Mouse (Mus musculus) gastrocnemius, adult 2 months (tissue): ENCODE results near the gene Astn2. TPM values are rescaled to one million over a fixed set of nuclear protein-coding genes. Genes with fewer than 3 reads are reported as not detected.

ENCODE experiments used
- DNase-seq: peaks from one replicate; pipeline ENCODE4 v3.0.0; 2022
- H3K27ac ChIP-seq: fragments of 200-600 bp; 2 replicates; pipeline ENCODE4 v1.8.1; 2022; ENCODE audit warnings: mild to moderate bottlenecking
- H3K4me3 ChIP-seq: fragments of 200-600 bp; 2 replicates; pipeline ENCODE4 v1.8.1; 2022; ENCODE audit warnings: mild to moderate bottlenecking, moderate library complexity
- CTCF ChIP-seq: fragments of 200-600 bp; IDR thresholded peaks from 2 replicates; pipeline ENCODE4 v1.8.1; 2022; ENCODE audit warnings: antibody characterized with exemption, mild to moderate bottlenecking, moderate library complexity
- intact Hi-C: fragments of 180-260 bp; cut with DNase I; formaldehyde crosslinking; loops from one replicate; pipeline ENCODE4 v1.15.1; 2025
- total RNA-seq, 2 experiments: library from RNA; stranded (reverse); gene quantifications; 2 replicates each; pipeline ENCODE4 v1.2.3; 2021

Gene Astn2
- total RNA-seq, 2 experiments from 2014 or later, result 0.61 to 1.0 TPM

- TF ChIP-seq CTCF, result no peak
- intact Hi-C loops, result no loop called here
- peak within 1 kb of the TSS; percentile 90 for H3K4me3 ChIP-seq
- DNase-seq, result peak; percentile 99
- H3K27ac ChIP-seq, result peak within 1 kb of the TSS; percentile 93
Measured at GRCm38 (mm10) chr4:65604504-65605150, 799.8 kb downstream of the Astn2 start, which contains the start of gene Trim32. Trim32 (plus strand) TSS chr4:65604986.

- H3K27ac ChIP-seq, result no peak overlapping the region
- H3K4me3 ChIP-seq, result no peak overlapping the region
- no peak for DNase-seq
- intact Hi-C loops, result loop anchor here (5.0 kb wide), 1 partner anchor 762 kb away; no protein-coding TSS in a partner anchor
- TF ChIP-seq CTCF, result no peak
Measured at GRCm38 (mm10) chr4:65594601-65595369, 809.6 kb downstream of the Astn2 start.

- TF ChIP-seq CTCF, result peak; percentile 71
- Histone ChIP-seq H3K27ac (no peak overlapping the region), H3K4me3 (no peak overlapping the region)
- DNase-seq, result no peak
- intact Hi-C loops, result loop anchor here (5.0 kb wide), 3 partner anchors 462 to 1067 kb away; no protein-coding TSS in a partner anchor
Measured at GRCm38 (mm10) chr4:65589780-65590179, 814.6 kb downstream of the Astn2 start.

GRCm38 (mm10) chr4:65586947-65587346 lies 817.5 kb downstream of the Astn2 start:
- DNase-seq, result no peak
- Histone ChIP-seq H3K4me3 (no peak overlapping the region), H3K27ac (0 out of 2 replicates have a peak overlapping the region, but pooled peaks have one; percentile 24)
- intact Hi-C loops, result loop anchor here (5.0 kb wide), 2 partner anchors 460 to 1065 kb away; no protein-coding TSS in a partner anchor
- no peak for TF ChIP-seq CTCF

- H3K27ac ChIP-seq, result no peak overlapping the region
- no peak for DNase-seq
- peak; percentile 17; the same call in 1 of the 2 replicates for TF ChIP-seq CTCF
- intact Hi-C loops, result no loop called here
- no peak overlapping the region for H3K4me3 ChIP-seq
Measured at GRCm38 (mm10) chr4:65580254-65580653, 824.2 kb downstream of the Astn2 start.

GRCm38 (mm10) chr4:65565493-65565892 lies 838.9 kb downstream of the Astn2 start:
- no peak for DNase-seq
- no peak overlapping the region for H3K4me3 ChIP-seq
- intact Hi-C loops, result no loop called here
- TF ChIP-seq CTCF, result no peak
- H3K27ac ChIP-seq, result no peak overlapping the region

GRCm38 (mm10) chr4:65548561-65548960 lies 855.9 kb downstream of the Astn2 start:
- intact Hi-C loops, result no loop called here
- DNase-seq, result peak; percentile 63
- Histone ChIP-seq H3K4me3 (no peak overlapping the region), H3K27ac (no peak overlapping the region)
- no peak for TF ChIP-seq CTCF

- H3K4me3 ChIP-seq, result no peak overlapping the region
- intact Hi-C loops, result no loop called here
- TF ChIP-seq CTCF, result no peak
- no peak for DNase-seq
- H3K27ac ChIP-seq, result no peak overlapping the region
Measured at GRCm38 (mm10) chr4:65545582-65545981, 858.8 kb downstream of the Astn2 start.

- no peak for DNase-seq
- H3K4me3 ChIP-seq, result no peak overlapping the region
- H3K27ac ChIP-seq, result no peak overlapping the region
- TF ChIP-seq CTCF, result no peak
- intact Hi-C loops, result no loop called here
Measured at GRCm38 (mm10) chr4:65532071-65532736, 872.2 kb downstream of the Astn2 start.

- no peak for DNase-seq
- H3K27ac ChIP-seq, result no peak overlapping the region
Measured at GRCm38 (mm10) chr4:65531621-65532020, 872.8 kb downstream of the Astn2 start.

GRCm38 (mm10) chr4:65530901-65531300 lies 873.5 kb downstream of the Astn2 start:
- no peak for TF ChIP-seq CTCF
- H3K27ac ChIP-seq, result no peak overlapping the region
- H3K4me3 ChIP-seq, result no peak overlapping the region
- DNase-seq, result no peak
- intact Hi-C loops, result no loop called here

More at GRCm38 (mm10) chr4:65531621-65532020, 872.8 kb downstream of the Astn2 start:
- intact Hi-C loops, result no loop called here
- no peak overlapping the region for H3K4me3 ChIP-seq
- no peak for TF ChIP-seq CTCF

GRCm38 (mm10) chr4:65508101-65508500 lies 896.3 kb downstream of the Astn2 start:
- intact Hi-C loops, result no loop called here
- Histone ChIP-seq H3K4me3 (no peak overlapping the region), H3K27ac (peak overlapping the region; percentile 53)
- peak; percentile 63 for DNase-seq
- TF ChIP-seq CTCF, result no peak

- DNase-seq, result no peak
- no peak overlapping the region for H3K27ac ChIP-seq
- intact Hi-C loops, result no loop called here
- H3K4me3 ChIP-seq, result no peak overlapping the region
- TF ChIP-seq CTCF, result no peak
Measured at GRCm38 (mm10) chr4:65506870-65507269, 897.5 kb downstream of the Astn2 start.
